Mouse (Mus musculus): Measurements from ENCODE around the gene 1700113H08Rik. TPM values are rescaled to one million over a fixed set of nuclear protein-coding genes. Genes with fewer than 3 reads are reported as not detected.

Gene 1700113H08Rik
- polyA plus RNA-seq, 1 experiment from 2014 or later, result not detected

DNA sequence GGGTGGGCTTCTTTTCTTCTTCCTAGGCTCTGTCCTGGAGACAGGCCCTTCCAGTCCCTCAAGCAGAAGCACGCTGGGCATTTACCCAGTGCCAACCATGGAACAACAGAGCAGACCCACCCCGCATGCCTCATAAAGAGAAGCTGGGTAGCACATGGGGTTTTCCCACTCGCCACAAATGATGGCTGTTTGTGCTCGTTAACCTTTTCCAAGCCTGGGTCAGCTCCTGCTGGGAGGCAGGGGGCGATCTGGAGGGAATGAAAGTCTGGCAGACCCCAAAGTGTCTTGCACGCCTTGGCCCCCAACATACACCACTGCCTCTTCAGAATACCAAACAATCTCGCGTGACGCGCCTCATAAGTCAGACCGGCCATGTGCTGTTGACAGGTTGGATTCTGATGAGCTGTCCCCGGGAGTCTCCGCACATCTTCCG lies 21.6 kb upstream of the 1700113H08Rik start:
- 0 out of 2 replicates have a peak, but pooled peaks cover 3% of the 10 kb centered on the region for H3K4me1 ChIP-seq (replicated peaks)
- H3K36me3 ChIP-seq, result no peaks in the 10 kb centered on the region
- no peak overlapping the region for H3K4me3 ChIP-seq (replicated peaks)
- H3K9ac ChIP-seq, result no peak overlapping the region
- H3K9me3 ChIP-seq (replicated peaks), result no peaks in the 10 kb centered on the region
- no peak overlapping the region for H3K27ac ChIP-seq
- 79% methylated on average over 14 of the region's 14 CpGs for WGBS (ENCODE audit: insufficient replicate concordance)
- DNase-seq (no peak), ATAC-seq (ENCODE audit: low read depth) (no peak)
- H3K4me2 ChIP-seq, result no peak overlapping the region
- H3K27me3 ChIP-seq, result no peaks in the 10 kb centered on the region

GRCm38 (mm10) chr10:87037062-87037461 lies 20.8 kb upstream of the 1700113H08Rik start:
- ATAC-seq (ENCODE audit: low read depth) (no peak), DNase-seq (no peak)
- no peak overlapping the region for H3K9ac ChIP-seq
- no peaks in the 10 kb centered on the region for H3K27me3 ChIP-seq
- no peak overlapping the region for H3K4me2 ChIP-seq
- H3K9me3 ChIP-seq (replicated peaks), result no peaks in the 10 kb centered on the region
- no peak overlapping the region for H3K4me3 ChIP-seq (replicated peaks)
- H3K4me1 ChIP-seq (replicated peaks), result 0 out of 2 replicates have a peak, but pooled peaks cover 3% of the 10 kb centered on the region
- whole genome bisulfite sequencing (ENCODE audit: insufficient replicate concordance), result 30% methylated on average over 5 of the region's 5 CpGs
- no peaks in the 10 kb centered on the region for H3K36me3 ChIP-seq
- H3K27ac ChIP-seq, result no peak overlapping the region

- no peaks in the 10 kb centered on the region for H3K9me3 ChIP-seq (replicated peaks)
- no peak overlapping the region for H3K4me3 ChIP-seq (replicated peaks)
- DNase-seq, result no peak
- H3K4me2 ChIP-seq, result no peak overlapping the region
- no peaks in the 10 kb centered on the region for H3K27me3 ChIP-seq
- 56% methylated on average over 6 of the region's 6 CpGs for WGBS (ENCODE audit: insufficient replicate concordance)
- H3K27ac ChIP-seq, result no peak overlapping the region
- no peaks in the 10 kb centered on the region for H3K36me3 ChIP-seq
- H3K4me1 ChIP-seq (replicated peaks), result 0 out of 2 replicates have a peak, but pooled peaks cover 3% of the 10 kb centered on the region
- no peak overlapping the region for H3K9ac ChIP-seq
- no peak for ATAC-seq (ENCODE audit: low read depth)
Observed at GRCm38 (mm10) chr10:87039340-87039739, 18.5 kb upstream of the 1700113H08Rik start.

- Histone ChIP-seq H3K27ac (no peak overlapping the region), H3K9ac (no peak overlapping the region), H3K27me3 (no peaks in the 10 kb centered on the region), H3K9me3 (replicated peaks) (no peaks in the 10 kb centered on the region), H3K36me3 (no peaks in the 10 kb centered on the region), H3K4me2 (no peak overlapping the region), H3K4me1 (replicated peaks) (0 out of 2 replicates have a peak, but pooled peaks cover 3% of the 10 kb centered on the region), H3K4me3 (replicated peaks) (no peak overlapping the region)
- ATAC-seq (ENCODE audit: low read depth) (no peak), DNase-seq (no peak)
- 29% methylated on average over 3 of the region's 3 CpGs for whole genome bisulfite sequencing (ENCODE audit: insufficient replicate concordance)
Observed at GRCm38 (mm10) chr10:87039800-87040199, 18.0 kb upstream of the 1700113H08Rik start.

GRCm38 (mm10) chr10:87041265-87041664 lies 16.6 kb upstream of the 1700113H08Rik start:
- H3K9ac ChIP-seq, result no peak overlapping the region
- no peak overlapping the region for H3K4me2 ChIP-seq
- DNase-seq (no peak), ATAC-seq (ENCODE audit: low read depth) (no peak)
- no peaks in the 10 kb centered on the region for H3K9me3 ChIP-seq (replicated peaks)
- no peaks in the 10 kb centered on the region for H3K36me3 ChIP-seq
- H3K27ac ChIP-seq, result no peak overlapping the region
- no peaks in the 10 kb centered on the region for H3K27me3 ChIP-seq
- H3K4me1 ChIP-seq (replicated peaks), result 0 out of 2 replicates have a peak, but pooled peaks cover 3% of the 10 kb centered on the region
- no peak overlapping the region for H3K4me3 ChIP-seq (replicated peaks)
- WGBS (ENCODE audit: insufficient replicate concordance), result 70% methylated on average over 7 of the region's 7 CpGs

DNA sequence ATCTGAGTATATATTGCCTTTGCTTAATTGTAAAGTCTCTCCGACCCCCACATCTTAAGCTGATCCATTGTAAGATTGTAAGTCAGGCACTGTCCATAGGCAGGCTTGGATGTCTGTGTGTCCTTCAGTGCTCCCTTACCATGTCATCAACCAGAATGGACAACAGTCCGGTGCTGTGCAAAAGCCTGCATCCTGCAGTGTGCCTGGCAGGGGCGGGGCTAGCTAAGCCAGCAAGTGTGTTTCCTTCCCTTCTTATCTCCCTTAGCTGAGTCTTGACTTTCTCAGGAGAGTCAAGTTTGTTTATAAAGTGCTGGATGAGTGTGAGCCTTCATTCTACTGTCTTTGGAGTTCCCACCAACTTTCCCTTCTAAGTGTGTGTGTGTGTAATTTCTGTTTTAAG lies 12.6 kb upstream of the 1700113H08Rik start:
- Histone ChIP-seq H3K4me1 (replicated peaks) (no peaks in the 10 kb centered on the region), H3K27me3 (no peaks in the 10 kb centered on the region), H3K27ac (no peak overlapping the region), H3K4me2 (no peak overlapping the region), H3K9me3 (replicated peaks) (no peaks in the 10 kb centered on the region), H3K4me3 (replicated peaks) (no peak overlapping the region), H3K36me3 (no peaks in the 10 kb centered on the region), H3K9ac (no peak overlapping the region)
- WGBS (ENCODE audit: insufficient replicate concordance), result 36% methylated on average over 3 of the region's 3 CpGs
- no peak for DNase-seq
- ATAC-seq (ENCODE audit: low read depth), result no peak

GRCm38 (mm10) chr10:87046469-87046868 lies 11.4 kb upstream of the 1700113H08Rik start:
- DNase-seq (no peak), ATAC-seq (ENCODE audit: low read depth) (no peak)
- Histone ChIP-seq H3K27ac (no peak overlapping the region), H3K4me1 (replicated peaks) (no peaks in the 10 kb centered on the region), H3K27me3 (no peaks in the 10 kb centered on the region), H3K9me3 (replicated peaks) (no peaks in the 10 kb centered on the region), H3K9ac (no peak overlapping the region), H3K4me3 (replicated peaks) (no peak overlapping the region), H3K36me3 (no peaks in the 10 kb centered on the region), H3K4me2 (no peak overlapping the region)
- WGBS (ENCODE audit: insufficient replicate concordance), result 48% methylated on average over 6 of the region's 6 CpGs

- Histone ChIP-seq H3K27me3 (no peaks in the 10 kb centered on the region), H3K9me3 (replicated peaks) (no peaks in the 10 kb centered on the region), H3K27ac (no peak overlapping the region), H3K4me3 (replicated peaks) (no peak overlapping the region), H3K4me1 (replicated peaks) (no peaks in the 10 kb centered on the region), H3K9ac (no peak overlapping the region), H3K36me3 (no peaks in the 10 kb centered on the region), H3K4me2 (no peak overlapping the region)
- DNase-seq (no peak), ATAC-seq (ENCODE audit: low read depth) (no peak)
- WGBS (ENCODE audit: insufficient replicate concordance), result 77% methylated on average over 10 of the region's 10 CpGs
Observed at GRCm38 (mm10) chr10:87046931-87047468, 10.8 kb upstream of the 1700113H08Rik start.

DNA sequence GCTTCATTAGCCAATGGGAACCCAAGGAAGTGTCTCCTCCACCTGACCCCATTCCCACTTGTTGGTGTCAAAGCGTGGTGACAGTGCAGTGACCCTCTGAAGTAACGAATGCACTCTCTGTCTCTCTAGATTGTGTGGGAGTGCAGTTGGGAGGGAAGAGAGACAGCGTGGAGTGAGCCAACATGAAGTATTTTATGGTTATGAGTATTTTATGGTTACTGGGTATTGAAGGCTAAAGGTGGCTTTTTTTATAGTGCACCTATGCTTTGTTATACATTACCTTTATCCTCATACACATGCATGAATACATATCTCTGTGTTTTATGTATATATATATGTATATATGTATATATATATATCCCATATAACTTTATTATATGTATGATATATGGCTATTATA lies 8.7 kb upstream of the 1700113H08Rik start:
- ATAC-seq (ENCODE audit: low read depth) (no peak), DNase-seq (no peak)
- Histone ChIP-seq H3K4me1 (replicated peaks) (no peaks in the 10 kb centered on the region), H3K4me2 (no peak overlapping the region), H3K9ac (no peak overlapping the region), H3K4me3 (replicated peaks) (no peak overlapping the region), H3K27me3 (no peaks in the 10 kb centered on the region), H3K36me3 (no peaks in the 10 kb centered on the region), H3K9me3 (replicated peaks) (no peaks in the 10 kb centered on the region), H3K27ac (no peak overlapping the region)
- 51% methylated on average over 3 of the region's 3 CpGs for WGBS (ENCODE audit: insufficient replicate concordance)

DNA sequence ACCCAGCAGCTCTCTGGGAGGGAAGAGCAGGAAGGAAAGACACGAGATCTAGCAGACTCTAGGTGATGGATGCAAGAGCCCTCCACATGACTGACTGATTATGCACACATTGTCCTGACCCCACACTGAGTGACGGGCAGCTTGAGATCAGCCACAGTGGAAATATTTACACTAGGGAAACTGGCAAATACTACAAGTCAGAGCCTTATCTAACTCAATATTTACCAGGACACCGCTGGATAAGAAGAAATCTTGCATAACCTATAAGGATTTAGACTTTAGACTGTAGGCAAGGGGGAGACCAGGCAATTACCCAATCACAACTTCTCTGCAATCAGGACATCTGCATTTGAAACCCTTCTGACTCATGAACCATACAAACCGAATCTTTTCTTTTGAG lies 6.1 kb upstream of the 1700113H08Rik start:
- Histone ChIP-seq H3K9me3 (replicated peaks) (no peaks in the 10 kb centered on the region), H3K4me3 (replicated peaks) (no peak overlapping the region), H3K4me1 (replicated peaks) (no peaks in the 10 kb centered on the region), H3K27ac (no peak overlapping the region), H3K27me3 (no peaks in the 10 kb centered on the region), H3K4me2 (no peak overlapping the region), H3K36me3 (no peaks in the 10 kb centered on the region), H3K9ac (no peak overlapping the region)
- peak; percentile 86 for ATAC-seq (ENCODE audit: low read depth)
- WGBS (ENCODE audit: insufficient replicate concordance), result 45% methylated on average over 4 of the region's 4 CpGs
- no peak for DNase-seq

GRCm38 (mm10) chr10:87058251-87058925 lies 543 bp downstream of the 1700113H08Rik start:
- Histone ChIP-seq H3K4me2 (peak overlapping the region; percentile 61), H3K4me3 (replicated peaks) (peak overlapping the region; percentile 45), H3K9me3 (replicated peaks) (no peaks in the 10 kb centered on the region), H3K4me1 (replicated peaks) (0 out of 2 replicates have a peak, but pooled peaks cover 4% of the 10 kb centered on the region), H3K9ac (no peak overlapping the region), H3K27ac (no peak overlapping the region), H3K36me3 (no peaks in the 10 kb centered on the region), H3K27me3 (peaks cover 4% of the 10 kb centered on the region; the same call in 1 of the 2 replicates)
- DNase-seq (no peak), ATAC-seq (ENCODE audit: low read depth) (peak; percentile 53)
- 2% methylated on average over 25 of the region's 34 CpGs for WGBS (ENCODE audit: insufficient replicate concordance)

DNA sequence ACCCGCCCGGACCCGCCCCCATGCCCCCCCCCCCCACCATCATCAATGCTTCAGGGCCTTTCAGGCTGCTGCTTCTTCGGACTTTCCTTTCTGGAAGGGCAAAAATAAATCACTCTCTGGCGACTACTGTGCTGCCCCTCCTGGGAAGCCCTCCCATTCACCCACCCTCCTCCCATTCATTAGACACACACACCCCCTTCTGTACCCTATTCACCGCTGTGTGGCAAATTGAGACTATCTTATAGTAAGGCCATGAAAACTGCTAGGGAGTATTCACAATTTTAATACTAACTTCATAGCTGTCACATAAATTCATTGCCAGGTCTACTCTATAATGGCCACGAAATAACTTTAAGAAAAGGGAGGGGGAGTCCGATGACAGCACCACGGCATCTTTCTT lies 1.1 kb downstream of the 1700113H08Rik start:
- no peaks in the 10 kb centered on the region for H3K36me3 ChIP-seq
- 36% methylated on average over 9 of the region's 9 CpGs for WGBS (ENCODE audit: insufficient replicate concordance)
- no peak overlapping the region for H3K4me2 ChIP-seq
- H3K4me1 ChIP-seq (replicated peaks), result 0 out of 2 replicates have a peak, but pooled peaks cover 4% of the 10 kb centered on the region
- H3K27ac ChIP-seq, result no peak overlapping the region
- H3K9ac ChIP-seq, result no peak overlapping the region
- no peak overlapping the region for H3K4me3 ChIP-seq (replicated peaks)
- H3K27me3 ChIP-seq, result peaks cover 4% of the 10 kb centered on the region; the same call in 1 of the 2 replicates
- DNase-seq (no peak), ATAC-seq (ENCODE audit: low read depth) (no peak)
- no peaks in the 10 kb centered on the region for H3K9me3 ChIP-seq (replicated peaks)

Measured in liver, embryonic 13.5 days (tissue).